Mouse (Mus musculus): ENCODE measurements around the gene Kbtbd8.

The Kbtbd8 gene

GRCm38 (mm10) chr6:95174311-95175143 lies 57.5 kb downstream of the Kbtbd8 start:
- DNase-seq: no peak

Measured in cerebellum, adult 9-10 months (tissue).